Mouse (Mus musculus): ENCODE results near the gene Vasn. TPM values are rescaled to one million over a fixed set of nuclear protein-coding genes. Genes with fewer than 3 reads are reported as not detected.

The Vasn gene
- polyA plus RNA-seq, 1 experiment from 2014 or later, result 3.9 TPM

DNA sequence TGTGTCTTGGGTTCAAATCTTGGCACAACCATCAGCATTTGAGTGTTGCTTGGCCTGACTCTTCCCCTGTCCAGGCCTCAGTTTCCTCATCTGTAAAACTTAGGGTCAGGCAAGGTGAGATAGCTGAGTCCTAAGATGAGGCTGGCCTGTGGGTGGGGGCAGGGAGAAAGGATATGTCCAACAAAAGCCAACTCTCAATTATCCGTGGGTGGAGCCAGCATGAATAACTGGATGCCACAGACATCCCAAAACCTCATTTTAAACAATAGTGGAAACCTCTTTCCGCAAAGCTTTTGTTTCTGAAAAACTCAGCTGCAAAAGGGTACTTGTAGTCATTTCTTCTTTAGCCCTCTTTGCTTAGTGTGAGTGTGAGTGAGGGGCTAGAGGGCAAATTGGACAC lies 42.9 kb upstream of the Vasn start:
- H3K9ac ChIP-seq (replicated peaks; ENCODE audit: low read length), result peak overlapping the region; percentile 91; the same call in 1 of the 2 replicates
- H3K36me3 ChIP-seq (ENCODE audit: control insufficient read depth, insufficient read depth, low read length), result no peaks in the 10 kb centered on the region
- DNase-seq (no peak), ATAC-seq (ENCODE audit: low FRiP score, low TSS enrichment) (no peak)
- H3K27me3 ChIP-seq (ENCODE audit: control insufficient read depth, insufficient read depth, low read length), result no peaks in the 10 kb centered on the region
- H3K4me1 ChIP-seq (ENCODE audit: control insufficient read depth, insufficient read depth, low read length), result peaks cover 57% of the 10 kb centered on the region
- 33% methylated on average over 2 of the region's 2 CpGs for WGBS
- H3K27ac ChIP-seq (replicated peaks; ENCODE audit: low read depth, low read length), result no peak overlapping the region
- H3K4me3 ChIP-seq (replicated peaks; ENCODE audit: low read depth, low read length), result 0 out of 2 replicates have a peak overlapping the region, but pooled peaks have one; percentile 83
- no peaks in the 10 kb centered on the region for H3K9me3 ChIP-seq (ENCODE audit: control insufficient read depth, low read length)
- H3K4me2 ChIP-seq (ENCODE audit: low read length), result peak overlapping the region; percentile 98

DNA sequence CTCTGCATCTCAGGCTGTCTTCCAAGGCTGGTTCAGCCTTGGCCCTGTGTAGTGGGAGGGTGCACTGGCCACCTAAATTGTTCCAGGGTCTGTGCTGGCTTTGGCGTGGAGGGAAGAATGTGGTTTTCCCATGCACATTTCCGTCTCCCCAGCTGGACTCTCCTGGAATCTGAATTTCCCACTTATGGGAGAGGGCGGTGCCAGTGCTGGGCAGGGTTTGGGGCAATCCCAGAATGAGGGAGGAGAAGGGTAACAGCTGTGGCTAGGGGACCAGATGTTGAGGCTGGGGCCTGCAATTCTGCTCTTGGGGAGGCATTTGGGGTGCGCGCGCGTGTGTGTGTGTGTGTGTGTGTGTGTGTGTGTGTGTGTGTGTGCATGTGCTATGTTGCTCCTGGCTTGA lies 42.4 kb upstream of the Vasn start:
- Histone ChIP-seq H3K4me1 (ENCODE audit: control insufficient read depth, insufficient read depth, low read length) (peaks cover 62% of the 10 kb centered on the region), H3K27ac (replicated peaks; ENCODE audit: low read depth, low read length) (no peak overlapping the region)
- 58% methylated on average over 7 of the region's 7 CpGs for WGBS

DNA sequence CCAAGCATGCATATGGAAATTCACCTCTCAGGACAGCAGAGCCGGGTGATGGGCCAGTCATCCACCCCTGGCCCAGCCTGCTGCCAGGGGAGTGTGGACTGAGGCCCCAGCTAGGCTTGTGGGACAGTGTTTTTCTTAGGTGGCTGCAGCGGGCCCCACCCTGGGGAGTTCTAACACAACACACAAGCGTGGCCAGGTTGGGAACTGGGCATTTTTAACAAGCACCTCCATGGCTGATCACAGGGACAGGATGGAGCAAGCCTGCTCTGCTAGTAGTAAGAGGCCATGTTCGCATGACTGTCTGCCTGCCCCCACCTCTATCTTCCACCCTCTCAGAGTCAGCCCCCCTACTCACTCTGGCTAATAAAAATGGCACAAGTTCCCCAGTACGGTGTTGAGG lies 41.7 kb upstream of the Vasn start:
- peak overlapping the region; percentile 98 for H3K4me2 ChIP-seq (ENCODE audit: low read length)
- no peaks in the 10 kb centered on the region for H3K27me3 ChIP-seq (ENCODE audit: control insufficient read depth, insufficient read depth, low read length)
- 0 out of 2 replicates have a peak overlapping the region, but pooled peaks have one; percentile 45 for H3K27ac ChIP-seq (replicated peaks; ENCODE audit: low read depth, low read length)
- H3K36me3 ChIP-seq (ENCODE audit: control insufficient read depth, insufficient read depth, low read length), result no peaks in the 10 kb centered on the region
- H3K9me3 ChIP-seq (ENCODE audit: control insufficient read depth, low read length), result no peaks in the 10 kb centered on the region
- DNase-seq, result no peak
- no peak for ATAC-seq (ENCODE audit: low FRiP score, low TSS enrichment)
- no peak overlapping the region for H3K4me3 ChIP-seq (replicated peaks; ENCODE audit: low read depth, low read length)
- H3K4me1 ChIP-seq (ENCODE audit: control insufficient read depth, insufficient read depth, low read length), result peaks cover 59% of the 10 kb centered on the region
- H3K9ac ChIP-seq (replicated peaks; ENCODE audit: low read length), result peak overlapping the region; percentile 31; the same call in 1 of the 2 replicates
- 64% methylated on average over 5 of the region's 5 CpGs for WGBS

More for the DNA sequence above, 42.4 kb upstream of the Vasn start:
- Histone ChIP-seq H3K27me3 (ENCODE audit: control insufficient read depth, insufficient read depth, low read length) (no peaks in the 10 kb centered on the region), H3K36me3 (ENCODE audit: control insufficient read depth, insufficient read depth, low read length) (no peaks in the 10 kb centered on the region), H3K4me3 (replicated peaks; ENCODE audit: low read depth, low read length) (0 out of 2 replicates have a peak overlapping the region, but pooled peaks have one; percentile 10), H3K9ac (replicated peaks; ENCODE audit: low read length) (peak overlapping the region; percentile 42; the same call in 1 of the 2 replicates), H3K4me2 (ENCODE audit: low read length) (peak overlapping the region; percentile 98), H3K9me3 (ENCODE audit: control insufficient read depth, low read length) (no peaks in the 10 kb centered on the region)
- DNase-seq, result no peak
- ATAC-seq (ENCODE audit: low FRiP score, low TSS enrichment), result no peak

DNA sequence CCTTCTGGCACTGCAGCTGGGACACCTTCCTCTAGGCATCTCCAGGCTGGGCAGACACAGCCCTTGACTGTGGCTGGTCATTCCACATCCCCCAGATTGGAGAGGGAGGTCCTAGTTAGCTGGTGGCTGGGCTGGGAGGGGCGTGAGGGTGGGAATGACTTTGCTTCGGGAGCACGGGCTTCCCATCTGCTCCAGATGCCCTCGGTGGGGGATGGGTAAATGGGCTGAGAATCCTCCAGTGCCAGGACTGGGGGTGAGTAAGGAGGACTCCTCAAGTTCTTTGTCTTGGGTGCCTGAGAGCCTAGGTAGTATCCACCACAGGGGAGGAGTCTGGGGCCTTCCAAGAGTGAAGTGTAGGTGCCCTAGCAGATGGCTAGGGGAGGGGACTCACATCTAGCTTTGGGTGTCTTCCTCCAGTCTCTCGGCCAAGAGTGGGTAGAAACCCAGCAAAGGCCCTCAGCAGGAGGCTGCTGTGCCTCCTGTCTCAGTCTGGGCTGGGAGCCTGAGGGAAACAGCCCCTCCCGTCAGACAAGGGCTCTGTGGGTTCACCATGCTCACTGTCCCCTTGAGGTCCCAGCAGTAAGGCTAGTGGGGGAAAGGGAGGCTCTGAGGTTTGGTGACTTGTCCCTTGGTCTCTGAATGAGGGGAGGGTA lies 40.7 kb upstream of the Vasn start:
- Histone ChIP-seq H3K4me2 (ENCODE audit: low read length) (peak overlapping the region; percentile 21), H3K9ac (replicated peaks; ENCODE audit: low read length) (0 out of 2 replicates have a peak overlapping the region, but pooled peaks have one; percentile 34), H3K4me3 (replicated peaks; ENCODE audit: low read depth, low read length) (no peak overlapping the region), H3K36me3 (ENCODE audit: control insufficient read depth, insufficient read depth, low read length) (no peaks in the 10 kb centered on the region), H3K4me1 (ENCODE audit: control insufficient read depth, insufficient read depth, low read length) (peaks cover 59% of the 10 kb centered on the region), H3K27ac (replicated peaks; ENCODE audit: low read depth, low read length) (0 out of 2 replicates have a peak overlapping the region, but pooled peaks have one; percentile 14), H3K9me3 (ENCODE audit: control insufficient read depth, low read length) (no peaks in the 10 kb centered on the region), H3K27me3 (ENCODE audit: control insufficient read depth, insufficient read depth, low read length) (no peaks in the 10 kb centered on the region)
- WGBS, result 22% methylated on average over 6 of the region's 6 CpGs
- no peak for ATAC-seq (ENCODE audit: low FRiP score, low TSS enrichment)
- DNase-seq, result peak; percentile 40

DNA sequence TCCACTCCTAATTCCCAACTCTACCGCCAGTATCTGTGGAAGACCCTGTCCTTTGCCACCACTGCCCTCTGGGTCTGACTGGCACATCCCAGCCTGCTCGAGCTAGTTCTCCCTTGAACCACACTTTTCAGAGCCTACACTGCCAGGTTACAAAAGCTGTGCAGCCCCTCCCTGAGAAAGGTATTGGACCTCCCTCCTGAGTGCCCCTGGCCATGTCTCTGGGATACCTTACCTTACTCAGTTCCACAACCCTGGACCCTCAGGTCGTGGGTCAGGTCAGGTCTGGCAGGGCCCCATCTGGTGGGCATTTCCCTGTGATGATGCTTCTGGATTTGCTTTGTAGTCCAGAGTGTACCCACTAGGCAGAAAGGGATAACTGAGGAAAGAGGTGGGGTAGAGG lies 40.1 kb upstream of the Vasn start:
- Histone ChIP-seq H3K27ac (replicated peaks; ENCODE audit: low read depth, low read length) (no peak overlapping the region), H3K4me3 (replicated peaks; ENCODE audit: low read depth, low read length) (no peak overlapping the region), H3K36me3 (ENCODE audit: control insufficient read depth, insufficient read depth, low read length) (no peaks in the 10 kb centered on the region), H3K27me3 (ENCODE audit: control insufficient read depth, insufficient read depth, low read length) (no peaks in the 10 kb centered on the region), H3K9me3 (ENCODE audit: control insufficient read depth, low read length) (no peaks in the 10 kb centered on the region), H3K9ac (replicated peaks; ENCODE audit: low read length) (no peak overlapping the region), H3K4me1 (ENCODE audit: control insufficient read depth, insufficient read depth, low read length) (peaks cover 62% of the 10 kb centered on the region), H3K4me2 (ENCODE audit: low read length) (no peak overlapping the region)
- DNase-seq, result no peak
- 86% methylated on average over 3 of the region's 3 CpGs for WGBS
- no peak for ATAC-seq (ENCODE audit: low FRiP score, low TSS enrichment)

DNA sequence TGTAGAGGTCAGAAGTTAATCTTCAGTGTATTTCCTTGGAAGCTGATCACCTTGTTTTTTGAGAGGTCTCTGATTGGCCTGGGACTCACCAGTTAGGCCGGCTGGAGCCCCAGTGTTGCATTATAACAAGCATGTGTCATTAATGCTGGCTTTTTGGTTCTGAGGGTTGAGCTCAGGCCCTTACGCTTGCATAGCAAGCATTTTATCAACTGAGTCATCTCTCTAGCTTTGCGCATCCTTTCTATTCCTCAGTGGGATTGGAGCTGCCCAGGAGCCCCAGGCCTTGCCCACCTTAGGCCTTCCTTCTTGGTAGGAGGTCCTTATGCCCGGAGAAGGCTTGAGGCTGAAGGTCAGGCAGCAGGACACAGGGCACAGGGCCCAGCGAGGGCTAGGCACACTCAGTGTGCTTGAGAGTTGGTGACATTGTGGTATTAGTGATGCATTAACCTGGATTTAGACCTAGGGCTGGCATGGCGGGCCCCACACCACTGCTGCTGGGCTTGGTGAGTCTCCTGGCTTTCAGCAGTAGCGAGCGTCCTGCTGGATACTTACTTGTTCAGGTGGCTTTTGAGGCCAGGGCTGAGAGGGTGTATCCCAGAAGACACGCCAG lies 38.9 kb upstream of the Vasn start:
- no peaks in the 10 kb centered on the region for H3K36me3 ChIP-seq (ENCODE audit: control insufficient read depth, insufficient read depth, low read length)
- H3K4me3 ChIP-seq (replicated peaks; ENCODE audit: low read depth, low read length), result no peak overlapping the region
- 85% methylated on average over 9 of the region's 9 CpGs for WGBS
- H3K9me3 ChIP-seq (ENCODE audit: control insufficient read depth, low read length), result no peaks in the 10 kb centered on the region
- DNase-seq (no peak), ATAC-seq (ENCODE audit: low FRiP score, low TSS enrichment) (no peak)
- no peak overlapping the region for H3K27ac ChIP-seq (replicated peaks; ENCODE audit: low read depth, low read length)
- no peak overlapping the region for H3K4me2 ChIP-seq (ENCODE audit: low read length)
- peaks cover 67% of the 10 kb centered on the region for H3K4me1 ChIP-seq (ENCODE audit: control insufficient read depth, insufficient read depth, low read length)
- H3K9ac ChIP-seq (replicated peaks; ENCODE audit: low read length), result no peak overlapping the region
- H3K27me3 ChIP-seq (ENCODE audit: control insufficient read depth, insufficient read depth, low read length), result no peaks in the 10 kb centered on the region

DNA sequence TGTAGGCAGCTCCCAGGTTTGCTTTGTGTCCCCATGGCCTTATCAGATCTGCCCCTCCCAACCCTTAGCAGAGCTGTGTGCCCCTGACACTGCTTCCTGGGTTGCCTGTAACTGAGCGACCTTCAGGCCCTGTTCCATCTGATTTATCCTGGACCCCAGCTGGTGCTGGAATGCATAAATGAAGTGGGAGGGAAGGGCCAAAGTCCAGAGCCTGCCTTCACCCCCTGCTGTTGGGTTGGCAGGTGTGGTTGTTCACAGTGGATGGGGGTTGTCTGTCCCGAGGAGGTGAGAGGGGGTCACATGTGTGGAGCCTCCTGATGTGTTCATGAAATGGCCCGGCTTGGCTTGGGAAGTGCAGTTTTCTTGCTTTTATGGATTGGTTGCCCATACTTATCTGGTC lies 37.6 kb upstream of the Vasn start:
- H3K9me3 ChIP-seq (ENCODE audit: control insufficient read depth, low read length), result no peaks in the 10 kb centered on the region
- 21% methylated on average over 3 of the region's 3 CpGs for WGBS
- H3K27ac ChIP-seq (replicated peaks; ENCODE audit: low read depth, low read length), result no peak overlapping the region
- DNase-seq (no peak), ATAC-seq (ENCODE audit: low FRiP score, low TSS enrichment) (no peak)
- no peak overlapping the region for H3K4me2 ChIP-seq (ENCODE audit: low read length)
- peaks cover 65% of the 10 kb centered on the region for H3K4me1 ChIP-seq (ENCODE audit: control insufficient read depth, insufficient read depth, low read length)
- H3K36me3 ChIP-seq (ENCODE audit: control insufficient read depth, insufficient read depth, low read length), result no peaks in the 10 kb centered on the region
- no peak overlapping the region for H3K9ac ChIP-seq (replicated peaks; ENCODE audit: low read length)
- no peak overlapping the region for H3K4me3 ChIP-seq (replicated peaks; ENCODE audit: low read depth, low read length)
- no peaks in the 10 kb centered on the region for H3K27me3 ChIP-seq (ENCODE audit: control insufficient read depth, insufficient read depth, low read length)

DNA sequence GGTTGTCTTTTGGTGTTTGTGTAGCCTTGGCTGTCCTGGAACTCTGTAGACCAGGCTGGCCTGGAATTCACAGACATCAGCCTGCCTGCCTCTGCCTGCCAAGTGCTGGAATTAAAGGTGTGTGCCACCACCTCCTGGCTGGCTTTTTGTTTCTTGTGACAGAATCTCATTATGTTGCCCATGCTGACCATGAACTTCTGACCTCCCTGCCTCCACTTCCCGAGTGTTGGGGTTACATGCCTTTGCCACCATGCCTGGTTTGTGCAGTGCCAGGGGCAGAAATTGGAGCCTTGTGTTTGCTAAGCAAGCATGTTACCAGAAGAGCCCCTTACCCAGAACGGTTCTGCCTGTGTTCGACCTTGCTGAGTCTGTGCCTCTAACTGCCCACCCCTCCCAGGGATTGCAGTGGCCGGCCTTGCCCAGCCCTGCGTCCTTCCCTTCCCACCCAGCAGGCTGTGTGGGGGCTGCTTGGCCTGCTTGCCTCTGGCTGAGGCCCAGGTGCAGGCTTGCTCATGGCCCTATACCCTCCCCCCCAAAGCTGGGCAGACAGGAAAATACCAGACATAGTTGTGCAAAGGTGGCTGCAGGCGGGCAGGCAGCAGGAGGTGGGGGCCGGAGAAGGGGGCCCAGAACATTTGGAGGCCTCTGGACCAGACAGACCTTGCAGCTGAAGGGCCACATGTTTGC lies 36.8 kb upstream of the Vasn start:
- ATAC-seq (ENCODE audit: low FRiP score, low TSS enrichment) (no peak), DNase-seq (no peak)
- Histone ChIP-seq H3K9me3 (ENCODE audit: control insufficient read depth, low read length) (no peaks in the 10 kb centered on the region), H3K36me3 (ENCODE audit: control insufficient read depth, insufficient read depth, low read length) (no peaks in the 10 kb centered on the region), H3K4me1 (ENCODE audit: control insufficient read depth, insufficient read depth, low read length) (peaks cover 59% of the 10 kb centered on the region), H3K9ac (replicated peaks; ENCODE audit: low read length) (no peak overlapping the region; the same call in 1 of the 2 replicates), H3K4me3 (replicated peaks; ENCODE audit: low read depth, low read length) (no peak overlapping the region), H3K27ac (replicated peaks; ENCODE audit: low read depth, low read length) (no peak overlapping the region; the same call in 1 of the 2 replicates), H3K4me2 (ENCODE audit: low read length) (no peak overlapping the region), H3K27me3 (ENCODE audit: control insufficient read depth, insufficient read depth, low read length) (no peaks in the 10 kb centered on the region)
- 36% methylated on average over 7 of the region's 7 CpGs for WGBS

All from midbrain, embryonic 14.5 days (tissue).